Mouse (Mus musculus): ENCODE measurements around the gene Gm20917. TPM values are rescaled to one million over a fixed set of nuclear protein-coding genes. Genes with fewer than 3 reads are reported as not detected.

The Gm20917 gene
- not detected in 2 replicates for polyA plus RNA-seq (2012; rRNA removed)

GRCm38 (mm10) chrY:79151022-79151421 is at the start of gene Gm20917:
Gene Gm20917 (minus strand): TSS chrY:79151122.

Other genes starting within 250 kb of the Gm20917 start
- gene Gm20916, start 168.4 kb upstream of the Gm20917 start, polyA plus RNA-seq (2012; rRNA removed), result not detected in 2 replicates

All from stomach, adult 2 months (tissue).